Mouse (Mus musculus): ENCODE results near the gene Lars2.

DNA sequence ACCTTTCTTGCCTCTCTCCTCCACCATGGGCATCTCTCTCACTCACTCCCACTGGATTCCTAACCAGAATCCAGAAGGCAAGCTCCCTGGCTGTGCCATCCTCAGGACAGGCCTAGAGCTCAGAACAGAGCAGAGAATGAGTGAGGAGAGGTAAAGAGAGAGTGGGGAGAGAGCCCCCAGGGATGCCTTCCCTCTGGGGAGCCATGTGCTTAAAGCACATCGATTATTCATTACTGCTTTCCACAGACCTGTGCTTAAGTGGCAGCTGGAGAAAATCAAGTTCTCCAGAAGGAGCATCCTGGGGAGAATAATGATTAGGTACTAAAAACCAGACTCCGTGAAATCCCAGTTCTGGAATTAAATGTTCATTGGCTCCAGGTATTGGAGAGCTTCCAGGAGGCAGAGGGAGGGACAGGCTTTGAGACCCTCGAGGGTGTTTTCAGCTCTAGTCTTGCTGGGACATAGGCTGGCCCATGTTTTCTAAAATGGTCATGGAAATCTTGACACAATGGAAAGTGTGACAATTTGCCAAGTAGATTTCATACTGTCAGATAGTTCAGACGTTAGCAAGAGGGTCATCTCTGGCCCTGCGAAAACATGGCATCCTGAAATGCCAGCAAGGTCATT is 31.6 kb upstream of the Lars2 start:
- TF ChIP-seq CTCF (IDR thresholded peaks at IDR 0.05; ENCODE audit: borderline replicate concordance, extremely low read depth, insufficient read depth, insufficient read length) = no peak
- TF ChIP-seq POLR2A (IDR thresholded peaks at IDR 0.05; ENCODE audit: borderline replicate concordance, extremely low read depth, insufficient read depth, insufficient read length, poor library complexity, severe bottlenecking) = no peak
